Mouse (Mus musculus): ENCODE measurements around the gene Xaf1.

DNA sequence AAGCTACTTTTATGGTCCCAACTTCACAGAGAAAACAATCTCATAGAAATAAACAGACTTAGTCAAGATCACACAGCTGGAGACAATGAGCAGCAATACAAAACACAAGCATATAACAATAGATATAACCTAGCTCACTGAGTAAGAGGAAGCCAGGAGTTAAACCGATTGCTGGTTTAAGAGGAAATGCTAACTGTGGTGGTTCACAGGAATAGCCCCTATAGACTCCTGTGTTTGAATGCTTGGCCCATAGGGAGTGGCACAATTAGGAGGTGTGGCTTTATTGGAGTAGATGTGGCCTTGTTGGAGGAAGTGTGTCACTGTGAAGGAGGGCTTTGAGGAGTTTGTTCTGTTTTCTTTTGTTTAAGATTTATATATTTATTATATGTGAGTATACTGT, 50.8 kb downstream of the Xaf1 start:
- TF ChIP-seq POLR2A (IDR thresholded peaks at IDR 0.05; ENCODE audit: extremely low read depth, insufficient read depth, low read length) (no peak), CTCF (IDR thresholded peaks at IDR 0.05; ENCODE audit: low read depth, low read length) (no peak)
